Mouse (Mus musculus) T-helper 2 cell (primary cell): Measurements from ENCODE around the gene Medag.

Experiments used
- in situ Hi-C: fragments of 300-600 bp; cut with MboI, MseI; formaldehyde crosslinking; loops from one replicate; pipeline ENCODE4 v1.15.1; 2025; ENCODE audit warnings: high pct_unique_total_duplicates

Gene Medag

GRCm38 (mm10) chr5:149382601-149383000 is 28.9 kb upstream of the Medag start:
- in situ Hi-C loops, result no loop called here

- in situ Hi-C loops, result no loop called here
Observed at GRCm38 (mm10) chr5:149385228-149385961, 26.2 kb upstream of the Medag start.

GRCm38 (mm10) chr5:149386294-149386850 is 25.2 kb upstream of the Medag start:
- in situ Hi-C loops, result no loop called here

GRCm38 (mm10) chr5:149388947-149389346 is 22.6 kb upstream of the Medag start:
- in situ Hi-C loops, result no loop called here

GRCm38 (mm10) chr5:149389548-149390211 is 21.9 kb upstream of the Medag start:
- in situ Hi-C loops, result no loop called here

- in situ Hi-C loops, result no loop called here
Observed at GRCm38 (mm10) chr5:149391574-149392375, 19.8 kb upstream of the Medag start.

GRCm38 (mm10) chr5:149392420-149392988 is 19.0 kb upstream of the Medag start:
- in situ Hi-C loops, result no loop called here

- in situ Hi-C loops, result no loop called here
Observed at GRCm38 (mm10) chr5:149401446-149401975, 10.0 kb upstream of the Medag start.

GRCm38 (mm10) chr5:149402029-149402428 is 9.5 kb upstream of the Medag start:
- in situ Hi-C loops, result no loop called here

GRCm38 (mm10) chr5:149403386-149403785 is 8.2 kb upstream of the Medag start:
- in situ Hi-C loops, result no loop called here

GRCm38 (mm10) chr5:149404710-149405109 is 6.8 kb upstream of the Medag start:
- in situ Hi-C loops, result no loop called here

- in situ Hi-C loops, result no loop called here
Observed at GRCm38 (mm10) chr5:149406791-149407276, 4.7 kb upstream of the Medag start.

- in situ Hi-C loops, result no loop called here
Observed at GRCm38 (mm10) chr5:149409502-149409901, 2.0 kb upstream of the Medag start.

GRCm38 (mm10) chr5:149412194-149412575 is 636 bp downstream of the Medag start:
- in situ Hi-C loops, result no loop called here

- in situ Hi-C loops, result no loop called here
Observed at GRCm38 (mm10) chr5:149412671-149413070, 1.1 kb downstream of the Medag start.

GRCm38 (mm10) chr5:149414369-149415167 is 3.0 kb downstream of the Medag start:
- in situ Hi-C loops, result no loop called here

- in situ Hi-C loops, result no loop called here
Observed at GRCm38 (mm10) chr5:149417381-149417780, 5.8 kb downstream of the Medag start.

GRCm38 (mm10) chr5:149426525-149426924 is 15.0 kb downstream of the Medag start:
- in situ Hi-C loops, result no loop called here

GRCm38 (mm10) chr5:149427277-149428060 is 15.9 kb downstream of the Medag start:
- in situ Hi-C loops, result no loop called here

GRCm38 (mm10) chr5:149428347-149428746 is 16.8 kb downstream of the Medag start:
- in situ Hi-C loops, result no loop called here
